In genomic region chr9:122437464-122437863, GRCm38 (mm10) we compare ENCODE assay signal across 10 mouse cellular contexts.
DNase-seq lines count a peak whose midpoint lies in the region; ATAC-seq and TF ChIP-seq lines count a peak whose summit lies in the region.
"Had no signal": no experiment of that assay in that cellular context is flagged by ENCODE, and none has a peak within 500 bp of the region (broad histone marks: within the 10 kb centered on the region; RNA-seq: fewer than 3 reads in every experiment).

No protein-coding gene starts in this region.

- no peaks in the 10 kb centered on the region for H3K9me3 ChIP-seq in midbrain, embryonic 11.5 days (ENCODE audit: control insufficient read depth, low read length)
- H3K9me3 ChIP-seq in stomach, postnatal 0 days (ENCODE audit: control insufficient read depth, low read length), result no peaks in the 10 kb centered on the region

- 0 out of 2 replicates have a peak, but pooled peaks have one; percentile 23 for ATAC-seq in frontal cortex, adult (ENCODE audit: low TSS enrichment)
- no peak for ATAC-seq in midbrain, embryonic 11.5 days (ENCODE audit: low FRiP score)
- no peak for ATAC-seq in stomach, postnatal 0 days (ENCODE audit: low FRiP score, low TSS enrichment)

- H3K4me3 ChIP-seq in midbrain, embryonic 11.5 days (ENCODE audit: low read depth, low read length), result no peak overlapping the region
- H3K4me3 ChIP-seq in stomach, postnatal 0 days (ENCODE audit: low read depth, low read length), result no peak overlapping the region

- 84% methylated on average over 4 of the region's 4 CpGs for WGBS in midbrain, embryonic 11.5 days
- WGBS in stomach, postnatal 0 days, result 61% methylated on average over 4 of the region's 4 CpGs

- no peaks in the 10 kb centered on the region for H3K36me3 ChIP-seq in midbrain, embryonic 11.5 days (ENCODE audit: control insufficient read depth, insufficient read depth, low read length)
- H3K36me3 ChIP-seq in stomach, postnatal 0 days (ENCODE audit: control insufficient read depth, insufficient read depth, low read length), result no peaks in the 10 kb centered on the region

- H3K27ac ChIP-seq in midbrain, embryonic 11.5 days (ENCODE audit: low read depth, low read length), result no peak overlapping the region
- H3K27ac ChIP-seq in stomach, postnatal 0 days (replicated peaks), result no peak overlapping the region

- no peaks in the 10 kb centered on the region for H3K27me3 ChIP-seq in midbrain, embryonic 11.5 days (ENCODE audit: control insufficient read depth, insufficient read depth, low read length)
- no peaks in the 10 kb centered on the region for H3K27me3 ChIP-seq in stomach, postnatal 0 days (ENCODE audit: control insufficient read depth, insufficient read depth, low read length)

- DNase-seq in frontal cortex, postnatal 10 days (ENCODE audit: low spot score in 2 of 2), result no peak
- DNase-seq in retina, postnatal 1 day, result peak; percentile 52
- no peak for DNase-seq in retina, embryonic 14.5 days (ENCODE audit: low spot score)
- DNase-seq in cerebellum, postnatal 36 days, result peak; percentile 18 to 23
- DNase-seq in midbrain, embryonic 11.5 days (ENCODE audit: low spot score, missing footprints), result no peak
- DNase-seq in stomach, postnatal 0 days (ENCODE audit: low spot score), result no peak
- no peak for DNase-seq in spleen, adult 18-20 months
- DNase-seq: thymus, adult 18-20 months had no signal

- H3K4me1 ChIP-seq in midbrain, embryonic 11.5 days (ENCODE audit: control insufficient read depth, insufficient read depth, low read length), result no peaks in the 10 kb centered on the region
- no peaks in the 10 kb centered on the region for H3K4me1 ChIP-seq in stomach, postnatal 0 days (replicated peaks; ENCODE audit: control insufficient read depth, insufficient read depth)

- TF ChIP-seq CTCF in stomach, postnatal 0 days (IDR thresholded peaks at IDR 0.05; ENCODE audit: low read depth), result no peak

- no peak overlapping the region for H3K4me2 ChIP-seq in midbrain, embryonic 11.5 days
- no peak overlapping the region for H3K4me2 ChIP-seq in stomach, postnatal 0 days (replicated peaks; ENCODE audit: low read depth)
- H3K4me2 ChIP-seq: liver, embryonic 11.5 days had no signal

- no peak overlapping the region for H3K9ac ChIP-seq in midbrain, embryonic 11.5 days (ENCODE audit: low read length)
- no peak overlapping the region for H3K9ac ChIP-seq in stomach, postnatal 0 days (ENCODE audit: low read length)

- TF ChIP-seq EP300 in stomach, postnatal 0 days (optimal IDR thresholded peaks at IDR 0.05), result no peak

Comparison
In these comparisons a context has a peak if more than half of its experiments do, and no peak if none do; other contexts are left out.
1. DNase-seq: peak in retina, postnatal 1 day (single experiment) and cerebellum, postnatal 36 days (2 of 2); none in frontal cortex, postnatal 10 days (0 of 2), retina, embryonic 14.5 days (single experiment), midbrain, embryonic 11.5 days (single experiment), stomach, postnatal 0 days (single experiment) and spleen, adult 18-20 months (0 of 2).